Mouse (Mus musculus): ENCODE measurements around the gene Psmd5.

DNA sequence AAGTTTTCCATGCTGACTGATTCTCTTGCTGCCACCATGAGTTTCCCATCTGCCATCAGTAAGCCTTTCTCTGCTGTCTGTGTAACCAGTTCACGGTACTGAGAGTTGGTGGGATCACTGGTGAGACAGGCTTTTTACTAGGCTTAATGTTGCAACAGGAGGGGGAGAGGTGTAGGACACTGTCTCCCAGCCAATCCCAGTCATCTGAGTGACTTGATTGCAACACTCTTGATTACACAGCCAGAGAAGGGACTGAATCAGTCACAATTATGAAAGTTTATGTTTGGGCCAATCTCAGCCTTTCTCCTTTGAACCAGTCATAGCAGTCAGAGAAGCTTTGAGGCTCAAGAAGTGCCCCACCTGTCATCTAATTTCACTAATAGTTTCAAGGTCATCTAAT lies 46.7 kb downstream of the Psmd5 start:
- TF ChIP-seq FLI1 (IDR thresholded peaks at IDR 0.05; ENCODE audit: low read length) (no peak), GATA1 (IDR thresholded peaks at IDR 0.05; ENCODE audit: borderline replicate concordance, low read length) (no peak)
